Mouse (Mus musculus) midbrain, embryonic 16.5 days (tissue): Measurements from ENCODE around the gene Daam2. TPM values are rescaled to one million over a fixed set of nuclear protein-coding genes. Genes with fewer than 3 reads are reported as not detected.

Experiments
- ATAC-seq: fragments of 200-750 bp; cut with Nextera tagmentation; 2 replicates; pipeline ENCODE4 v1.8.0; 2017; ENCODE audit warnings: moderate TSS enrichment
- H3K27ac ChIP-seq: fragments of 300-500 bp; sonication (generic); 2 replicates; pipeline ENCODE4 v1.5.1; 2014; ENCODE audit warnings: mild to moderate bottlenecking, low read length, mixed read lengths
- H3K27me3 ChIP-seq: fragments of 300-500 bp; sonication (generic); 2 replicates; pipeline ENCODE4 v1.6.1; 2014; ENCODE audit warnings: low read depth, low read length, mixed read lengths; ENCODE audit not compliant: control insufficient read depth, insufficient read depth
- H3K36me3 ChIP-seq: fragments of 300-500 bp; sonication (generic); 2 replicates; pipeline ENCODE4 v1.6.1; 2014; ENCODE audit warnings: mild to moderate bottlenecking, low read length, moderate library complexity, mixed read lengths; ENCODE audit not compliant: control insufficient read depth, insufficient read depth
- H3K4me1 ChIP-seq: fragments of 300-500 bp; sonication (generic); 2 replicates; pipeline ENCODE4 v1.6.1; 2014; ENCODE audit warnings: mild to moderate bottlenecking, low read length, mixed read lengths; ENCODE audit not compliant: control insufficient read depth, insufficient read depth
- H3K4me2 ChIP-seq: fragments of 300-500 bp; sonication (generic); 2 replicates; pipeline ENCODE4 v1.6.1; 2014; ENCODE audit warnings: mild to moderate bottlenecking, low read length, mixed read lengths
- H3K4me3 ChIP-seq: fragments of 300-500 bp; sonication (generic); 2 replicates; pipeline ENCODE4 v1.5.1; 2014; ENCODE audit warnings: low read depth, mild to moderate bottlenecking, low read length, moderate library complexity, mixed read lengths
- H3K9ac ChIP-seq: fragments of 300-500 bp; sonication (generic); 2 replicates; pipeline ENCODE4 v1.6.1; 2014; ENCODE audit warnings: low read depth, low read length, mixed read lengths
- H3K9me3 ChIP-seq: fragments of 300-500 bp; sonication (generic); replicated peaks from 2 replicates; pipeline ENCODE4 v1.6.1; 2014; ENCODE audit warnings: mild to moderate bottlenecking, low read length, mixed read lengths; ENCODE audit not compliant: control insufficient read depth, poor library complexity, severe bottlenecking
- WGBS: fragments of 180-500 bp; shearing (Covaris S2); extraction: QIAGEN DNeasy Blood & Tissue Kit; methylation state at CpG from one replicate; pipeline ENCODE4 v1.1.7; 2014; 5-methylcytosine and 5-hydroxymethylcytosine counted together
- polyA plus RNA-seq: library from polyadenylated mRNA; unstranded; fragments of >200 nt; fragmentation: Nextera tagmentation; extraction: Ambion mirVana; gene quantifications from 2 replicates; pipeline ENCODE4 v1.2.1, GENCODE M21; 2015

Gene Daam2
- 1.5 and 1.8 TPM in 2 replicates for polyA plus RNA-seq

DNA sequence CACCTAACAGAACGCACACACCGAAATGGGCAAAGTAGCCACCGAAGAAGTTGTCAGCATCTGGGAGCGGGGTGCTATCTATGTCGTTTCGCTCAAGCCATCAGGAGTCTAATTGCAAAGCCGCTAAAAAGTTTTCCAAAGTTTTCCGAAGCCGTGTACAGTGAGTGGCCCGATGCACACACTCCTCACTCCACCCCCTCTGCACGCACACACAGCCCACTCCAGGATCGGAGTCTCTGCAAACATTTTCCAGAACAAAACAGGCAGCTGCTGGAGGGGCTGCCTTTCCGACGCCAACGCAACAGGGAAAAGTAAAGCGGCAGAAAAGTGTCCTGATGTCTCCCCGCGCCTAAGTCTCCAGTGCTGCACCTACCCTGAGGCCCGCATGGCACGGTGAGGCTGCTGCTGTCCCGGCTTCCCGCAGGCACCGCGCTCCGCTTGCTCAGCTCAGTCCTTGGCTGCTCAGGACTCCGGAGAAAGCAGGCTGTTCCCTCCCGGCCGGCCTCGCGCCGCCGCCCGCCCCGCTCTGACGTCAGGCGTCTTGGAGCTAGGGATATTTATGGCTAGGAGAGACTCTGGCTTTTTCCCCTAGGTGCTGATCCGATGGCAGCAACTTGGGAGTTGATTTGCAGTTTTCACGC lies at the start of gene Daam2:
Gene Daam2 (minus strand): TSS at position 514 of the 641 bp plus-strand sequence.
- peak; percentile 86 for ATAC-seq
- H3K4me1 ChIP-seq, result peaks cover 15% of the 10 kb centered on the region
- H3K4me2 ChIP-seq, result peak within 1 kb of the TSS; percentile 89
- peaks cover 10% of the 10 kb centered on the region for H3K27me3 ChIP-seq
- peak within 1 kb of the TSS; percentile 12; the same call in 1 of the 2 replicates for H3K27ac ChIP-seq
- peak within 1 kb of the TSS; percentile 56 for H3K9ac ChIP-seq
- peak within 1 kb of the TSS; percentile 46 for H3K4me3 ChIP-seq
- 4% methylated on average over 38 of the region's 38 CpGs for WGBS
- H3K9me3 ChIP-seq, result no peaks in the 10 kb centered on the region
- H3K36me3 ChIP-seq, result no peaks in the 10 kb centered on the region

DNA sequence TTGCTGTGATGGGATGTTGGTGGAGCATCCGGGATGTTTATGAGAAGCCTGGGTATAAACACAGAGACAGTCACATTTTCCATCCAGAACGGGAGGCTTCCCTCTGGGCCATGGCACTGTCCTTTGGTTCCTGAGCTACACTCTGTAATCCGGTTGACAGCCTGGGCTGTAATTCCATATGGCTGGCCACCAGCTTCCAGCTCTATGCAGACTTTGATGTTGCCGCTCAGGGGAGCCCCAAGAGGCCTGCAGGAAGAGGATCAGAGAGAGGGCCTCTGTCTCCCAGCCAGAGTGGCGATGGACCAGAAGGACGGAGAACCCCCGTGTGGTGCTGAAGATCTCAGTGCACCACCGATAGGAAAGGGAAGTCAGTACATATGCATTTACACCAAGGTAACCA lies 46.2 kb upstream of the Daam2 start:
- WGBS, result 56% methylated on average over 8 of the region's 8 CpGs

DNA sequence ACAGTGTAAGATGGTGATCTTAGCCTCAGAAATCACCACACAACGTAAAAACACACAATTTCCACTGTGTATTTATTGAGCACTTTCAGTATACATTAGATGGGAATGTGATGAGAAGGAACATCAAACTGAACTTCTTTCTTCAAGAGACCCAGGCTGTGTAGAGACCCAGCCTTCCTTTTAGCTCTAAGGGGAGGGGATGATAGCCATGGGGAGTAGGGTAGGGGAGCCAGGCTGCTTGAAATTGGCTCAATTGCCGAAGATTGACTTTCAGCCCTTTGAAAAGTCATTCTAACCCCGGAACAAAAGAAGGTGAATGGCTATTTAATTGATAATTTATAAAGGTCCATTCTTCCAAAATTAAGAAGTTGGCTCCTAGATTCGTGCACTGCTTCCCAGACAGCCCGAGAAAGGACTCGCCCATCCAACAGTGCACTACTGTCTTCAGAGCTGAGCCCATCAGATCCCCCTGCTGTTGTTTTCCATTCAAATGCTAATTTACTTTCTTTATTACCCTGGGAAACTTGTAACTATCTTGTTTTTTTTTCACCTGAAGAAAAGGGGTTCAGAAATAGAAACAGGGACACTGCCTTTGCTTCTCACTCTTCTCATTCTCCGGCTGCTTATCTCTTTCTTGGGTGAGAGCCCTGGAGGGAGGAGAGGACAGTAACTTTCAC lies 43.3 kb upstream of the Daam2 start:
- no peak overlapping the region for H3K27ac ChIP-seq
- ATAC-seq, result no peak

More for the DNA sequence above, 46.2 kb upstream of the Daam2 start:
- no peak overlapping the region for H3K27ac ChIP-seq
- no peak overlapping the region for H3K4me2 ChIP-seq
- H3K4me1 ChIP-seq, result peaks cover 4% of the 10 kb centered on the region; the same call in 1 of the 2 replicates
- no peaks in the 10 kb centered on the region; the same call in 1 of the 2 replicates for H3K27me3 ChIP-seq
- H3K9me3 ChIP-seq, result no peaks in the 10 kb centered on the region; the same call in 1 of the 2 replicates
- H3K4me3 ChIP-seq, result no peak overlapping the region
- H3K36me3 ChIP-seq, result no peaks in the 10 kb centered on the region
- no peak for ATAC-seq
- H3K9ac ChIP-seq, result no peak overlapping the region

DNA sequence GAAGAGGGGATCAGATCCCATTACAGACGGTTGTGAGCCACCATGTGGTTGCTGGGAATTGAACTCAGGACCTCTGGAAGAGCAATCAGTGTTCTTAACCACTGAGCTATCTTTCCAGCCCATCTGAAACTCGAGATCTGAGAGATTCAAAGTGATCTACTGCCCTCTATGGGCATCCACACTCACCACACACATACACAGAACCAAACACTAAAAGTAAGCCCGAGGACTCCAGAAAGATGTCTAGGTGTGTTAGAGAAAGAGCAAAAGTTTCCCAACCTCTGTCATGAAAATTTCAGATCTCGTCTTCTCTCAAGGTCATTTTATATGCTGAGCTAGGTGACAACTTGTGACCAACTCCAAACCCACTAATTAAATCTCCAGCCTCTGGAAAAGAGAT lies 41.3 kb upstream of the Daam2 start:
- 82% methylated on average over 4 of the region's 4 CpGs for WGBS
- no peaks in the 10 kb centered on the region; the same call in 1 of the 2 replicates for H3K9me3 ChIP-seq
- no peaks in the 10 kb centered on the region for H3K27me3 ChIP-seq
- H3K4me2 ChIP-seq, result no peak overlapping the region
- H3K27ac ChIP-seq, result no peak overlapping the region
- H3K9ac ChIP-seq, result no peak overlapping the region
- H3K4me1 ChIP-seq, result no peaks in the 10 kb centered on the region
- H3K36me3 ChIP-seq, result no peaks in the 10 kb centered on the region
- ATAC-seq, result no peak
- H3K4me3 ChIP-seq, result no peak overlapping the region

More for the DNA sequence above, 43.3 kb upstream of the Daam2 start:
- Histone ChIP-seq H3K4me3 (no peak overlapping the region), H3K36me3 (no peaks in the 10 kb centered on the region), H3K9me3 (no peaks in the 10 kb centered on the region; the same call in 1 of the 2 replicates), H3K9ac (no peak overlapping the region), H3K4me1 (no peaks in the 10 kb centered on the region), H3K27me3 (no peaks in the 10 kb centered on the region), H3K4me2 (no peak overlapping the region)
- 18% methylated on average over 7 of the region's 7 CpGs for WGBS

DNA sequence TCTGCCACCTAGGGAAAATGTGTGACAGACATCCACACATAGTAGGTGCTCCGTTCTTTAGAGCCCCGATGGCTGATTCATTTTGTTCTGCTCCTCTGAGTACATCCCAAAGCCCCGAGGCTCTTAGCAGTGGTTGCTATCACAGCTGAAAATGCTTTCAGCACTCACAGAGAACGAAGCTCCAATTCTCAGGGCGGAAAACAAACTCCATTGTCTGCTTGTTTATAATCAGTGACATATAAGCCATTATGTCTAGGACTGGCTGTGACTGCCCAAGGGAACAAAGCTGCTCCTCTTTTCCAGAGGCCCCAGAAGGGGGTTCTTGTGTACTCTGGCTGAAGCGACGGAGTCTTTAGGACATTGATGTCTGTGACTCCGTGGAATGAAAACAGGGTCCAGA lies 25.9 kb upstream of the Daam2 start:
- H3K27ac ChIP-seq, result no peak overlapping the region
- no peak for ATAC-seq
- no peak overlapping the region for H3K4me2 ChIP-seq
- H3K9ac ChIP-seq, result no peak overlapping the region
- H3K4me3 ChIP-seq, result no peak overlapping the region
- H3K27me3 ChIP-seq, result no peaks in the 10 kb centered on the region
- H3K36me3 ChIP-seq, result no peaks in the 10 kb centered on the region
- no peaks in the 10 kb centered on the region for H3K9me3 ChIP-seq
- no peaks in the 10 kb centered on the region; the same call in 1 of the 2 replicates for H3K4me1 ChIP-seq
- WGBS, result 44% methylated on average over 8 of the region's 8 CpGs

DNA sequence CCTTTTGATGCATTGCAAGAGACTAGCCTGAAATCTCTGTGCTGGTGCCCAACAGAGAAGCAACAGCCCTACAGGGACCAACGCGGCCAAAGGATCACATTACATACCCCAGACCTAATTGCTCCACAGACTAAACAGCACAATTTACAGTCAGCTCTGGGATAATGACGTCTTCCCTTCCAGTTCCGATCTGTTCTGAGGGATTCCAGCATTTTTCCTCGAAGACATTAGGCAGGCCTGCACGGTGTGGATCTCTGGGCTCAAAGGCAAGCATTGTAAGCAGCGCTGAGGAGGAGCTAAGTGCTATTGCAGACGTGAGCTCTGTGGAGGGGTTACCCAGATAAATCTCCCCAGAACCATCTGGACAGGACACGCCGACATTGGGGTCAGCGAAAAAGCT lies 18.3 kb upstream of the Daam2 start:
- Histone ChIP-seq H3K9ac (no peak overlapping the region), H3K4me2 (no peak overlapping the region)

DNA sequence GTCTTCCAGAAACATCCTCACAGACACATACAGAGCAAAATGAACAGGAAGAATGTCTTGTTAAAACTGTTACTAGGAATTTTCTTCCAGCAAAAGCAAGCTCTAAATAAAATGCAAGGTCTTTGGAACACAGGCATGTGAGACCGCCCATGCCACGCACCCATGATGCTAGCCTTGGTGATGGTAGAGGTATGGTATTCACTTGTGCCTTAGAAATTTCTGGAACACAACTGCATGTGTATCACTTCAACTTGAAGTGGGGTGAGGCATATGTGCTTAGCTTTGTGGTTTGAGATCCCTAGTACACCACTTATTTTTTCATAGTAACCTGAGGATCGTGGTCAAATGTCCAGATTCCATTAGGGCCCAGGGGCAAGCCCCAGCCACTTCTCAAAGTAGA lies 13.2 kb upstream of the Daam2 start:
- 98% methylated on average over 3 of the region's 3 CpGs for WGBS
- H3K9me3 ChIP-seq, result peaks cover 3% of the 10 kb centered on the region; the same call in 1 of the 2 replicates
- no peak overlapping the region for H3K27ac ChIP-seq
- no peaks in the 10 kb centered on the region for H3K4me1 ChIP-seq
- H3K4me3 ChIP-seq, result no peak overlapping the region
- H3K36me3 ChIP-seq, result no peaks in the 10 kb centered on the region
- no peak for ATAC-seq
- no peaks in the 10 kb centered on the region for H3K27me3 ChIP-seq
- no peak overlapping the region for H3K4me2 ChIP-seq
- no peak overlapping the region for H3K9ac ChIP-seq

More for the DNA sequence above, 18.3 kb upstream of the Daam2 start:
- Histone ChIP-seq H3K27me3 (no peaks in the 10 kb centered on the region), H3K4me3 (no peak overlapping the region), H3K36me3 (no peaks in the 10 kb centered on the region), H3K9me3 (no peaks in the 10 kb centered on the region), H3K4me1 (no peaks in the 10 kb centered on the region), H3K27ac (no peak overlapping the region)
- 80% methylated on average over 11 of the region's 11 CpGs for WGBS
- no peak for ATAC-seq

DNA sequence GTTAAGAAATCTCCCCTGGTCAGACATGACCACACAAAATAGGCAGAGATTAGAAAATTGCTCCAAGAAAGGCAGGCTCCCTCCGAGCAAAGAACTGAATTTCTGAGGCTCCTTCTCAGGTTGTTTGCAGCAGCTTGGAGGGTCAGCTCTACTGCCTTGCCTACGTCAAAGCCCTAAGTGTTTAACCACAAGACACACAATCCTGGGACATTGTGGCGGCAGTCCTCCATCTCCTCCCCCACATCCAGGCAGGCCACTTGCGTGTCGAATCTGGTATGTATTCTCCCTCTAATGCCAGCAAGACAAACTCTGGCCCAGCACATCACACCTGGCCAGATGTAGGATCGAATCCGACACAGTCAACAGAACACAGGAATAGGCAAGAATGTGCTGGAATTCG lies 4.6 kb upstream of the Daam2 start:
- ATAC-seq, result no peak
- Histone ChIP-seq H3K36me3 (no peaks in the 10 kb centered on the region), H3K27me3 (peaks cover under 1% of the 10 kb centered on the region), H3K9me3 (0 out of 2 replicates have a peak, but pooled peaks cover 2% of the 10 kb centered on the region), H3K27ac (no peak overlapping the region), H3K4me2 (no peak overlapping the region), H3K9ac (no peak overlapping the region), H3K4me3 (no peak overlapping the region), H3K4me1 (peaks cover 8% of the 10 kb centered on the region)
- WGBS, result 88% methylated on average over 8 of the region's 8 CpGs

DNA sequence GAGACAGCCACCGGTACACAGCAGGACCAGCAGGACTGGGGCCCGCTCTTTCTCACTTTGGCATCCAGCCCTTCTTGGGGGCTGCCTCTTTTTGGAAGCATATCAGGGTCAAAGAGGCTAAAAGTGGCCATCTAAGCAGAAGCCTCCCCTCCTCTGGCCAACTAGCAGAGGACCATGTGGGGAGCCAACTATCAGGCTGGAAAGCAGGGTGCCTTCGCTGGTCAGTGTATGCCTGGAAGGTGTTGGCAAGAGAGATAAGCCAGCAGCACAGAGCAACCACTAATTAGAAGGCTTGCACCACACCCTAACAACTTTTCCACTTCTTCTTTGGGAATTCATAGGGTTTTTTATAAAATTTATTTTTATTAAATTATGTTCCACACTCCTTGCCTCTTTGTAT lies 346 bp upstream of the Daam2 start:
- WGBS, result 27% methylated on average over 3 of the region's 3 CpGs
- H3K9ac ChIP-seq, result peak overlapping the region; percentile 56; the same call in 1 of the 2 replicates
- peak; percentile 54; the same call in 1 of the 2 replicates for ATAC-seq

More for the DNA sequence above, 346 bp upstream of the Daam2 start:
- Histone ChIP-seq H3K4me1 (peaks cover 15% of the 10 kb centered on the region), H3K9me3 (no peaks in the 10 kb centered on the region), H3K27me3 (peaks cover 10% of the 10 kb centered on the region), H3K27ac (no peak overlapping the region), H3K36me3 (no peaks in the 10 kb centered on the region), H3K4me2 (peak overlapping the region; percentile 89), H3K4me3 (peak overlapping the region; percentile 46)
